Mouse (Mus musculus) liver, postnatal 0 days (tissue): Measurements from ENCODE around the gene Pnma1.

Experiments
- CTCF ChIP-seq: sonication (generic); IDR thresholded peaks from 2 replicates; pipeline ENCODE4 v1.5.1; 2016; ENCODE audit warnings: antibody characterized with exemption, low read depth
- EP300 ChIP-seq: IDR thresholded peaks from 2 replicates; pipeline ENCODE4 v1.6.1; 2016; ENCODE audit warnings: antibody characterized with exemption, low read depth, mild to moderate bottlenecking

DNA sequence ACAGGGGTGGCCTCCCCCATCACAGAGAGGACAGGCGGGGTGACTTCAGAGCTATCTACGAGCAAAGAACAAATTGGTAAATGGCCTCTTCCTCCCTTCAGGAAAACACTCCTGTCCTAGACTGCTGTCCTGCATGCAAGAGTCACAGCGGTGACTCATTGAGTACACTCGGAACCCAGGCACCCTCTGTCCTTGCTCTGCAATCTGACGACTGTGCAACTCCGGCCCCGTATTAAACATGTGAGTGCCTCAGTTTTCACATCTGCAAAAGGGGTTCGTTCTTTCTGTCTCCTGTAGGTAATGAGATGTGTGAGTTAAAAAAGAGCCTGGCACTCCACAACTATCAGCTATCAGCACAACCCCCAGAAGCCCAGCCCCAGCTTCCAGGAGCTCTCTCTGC lies 12.2 kb upstream of the Pnma1 start:
- TF ChIP-seq CTCF (no peak), EP300 (no peak)
